Mouse (Mus musculus) liver, adult 2 months (tissue): Measurements from ENCODE around the gene Gabarapl2. TPM values are rescaled to one million over a fixed set of nuclear protein-coding genes. Genes with fewer than 3 reads are reported as not detected.

Experiments
- DNase-seq: peaks from one replicate; pipeline ENCODE4 v3.0.0-alpha.2; 2011; ENCODE audit warnings: low read depth, low spot score; ENCODE audit errors: extremely low read depth
- H3K27ac ChIP-seq: fragments of 200-500 bp; replicated peaks from 2 replicates; pipeline ENCODE4 v1.5.1; 2012; ENCODE audit warnings: low read depth, mild to moderate bottlenecking, control low read depth, inconsistent platforms, low read length; ENCODE audit not compliant: insufficient read depth
- H3K27me3 ChIP-seq: fragments of 200-500 bp; 2 replicates; pipeline ENCODE4 v1.6.1; 2012; ENCODE audit warnings: mild to moderate bottlenecking, moderate library complexity, low read length, inconsistent platforms; ENCODE audit not compliant: control insufficient read depth, insufficient read depth
- H3K36me3 ChIP-seq: fragments of 200-500 bp; 2 replicates; pipeline ENCODE4 v1.6.1; 2012; ENCODE audit warnings: low read length, inconsistent platforms; ENCODE audit not compliant: control insufficient read depth, insufficient read depth
- H3K4me1 ChIP-seq: fragments of 200-500 bp; 2 replicates; pipeline ENCODE4 v1.6.1; 2011; ENCODE audit warnings: low read length; ENCODE audit not compliant: control insufficient read depth, insufficient read depth
- H3K4me3 ChIP-seq: fragments of 200-500 bp; 2 replicates; pipeline ENCODE4 v1.5.1; 2011; ENCODE audit warnings: low read depth, mild to moderate bottlenecking, control low read depth, low read length, moderate library complexity; ENCODE audit not compliant: insufficient read depth
- H3K79me2 ChIP-seq: fragments of 200-500 bp; 2 replicates; pipeline ENCODE4 v1.6.1; 2012; ENCODE audit warnings: inconsistent platforms, mild to moderate bottlenecking, low read length, moderate library complexity; ENCODE audit not compliant: control insufficient read depth, insufficient read depth
- H3K9ac ChIP-seq: fragments of 200-500 bp; 2 replicates; pipeline ENCODE4 v1.6.1; 2012; ENCODE audit warnings: low read depth, mild to moderate bottlenecking, control low read depth, inconsistent platforms, low read length
- CTCF ChIP-seq: fragments of 200-500 bp; IDR thresholded peaks from 2 replicates; pipeline ENCODE4 v1.5.1; 2011; ENCODE audit warnings: low read depth, low read length, control low read depth
- POLR2A ChIP-seq: fragments of 200-500 bp; IDR thresholded peaks from 2 replicates; pipeline ENCODE4 v1.6.1; 2011; ENCODE audit warnings: low read length, control low read depth; ENCODE audit not compliant: insufficient read depth; ENCODE audit errors: extremely low read depth
- WGBS: fragments of 180-500 bp; shearing (Covaris S2); methylation state at CpG from one replicate; pipeline ENCODE4 v1.1.7; 2018; 5-methylcytosine and 5-hydroxymethylcytosine counted together
- polyA plus RNA-seq: library from polyadenylated mRNA; depleted of rRNA; stranded (reverse); fragments of >200 nt; gene quantifications from 2 replicates; pipeline ENCODE4 v1.2.3, GENCODE M21; 2012
- total RNA-seq: library from RNA; depleted of rRNA; stranded (reverse); fragments of >200 nt; gene quantifications from 2 replicates; pipeline ENCODE4 v1.2.3, GENCODE M21; 2014

Gene Gabarapl2
- total and polyA plus RNA-seq, 2 experiments = 24.1 to 39.5 TPM

DNA sequence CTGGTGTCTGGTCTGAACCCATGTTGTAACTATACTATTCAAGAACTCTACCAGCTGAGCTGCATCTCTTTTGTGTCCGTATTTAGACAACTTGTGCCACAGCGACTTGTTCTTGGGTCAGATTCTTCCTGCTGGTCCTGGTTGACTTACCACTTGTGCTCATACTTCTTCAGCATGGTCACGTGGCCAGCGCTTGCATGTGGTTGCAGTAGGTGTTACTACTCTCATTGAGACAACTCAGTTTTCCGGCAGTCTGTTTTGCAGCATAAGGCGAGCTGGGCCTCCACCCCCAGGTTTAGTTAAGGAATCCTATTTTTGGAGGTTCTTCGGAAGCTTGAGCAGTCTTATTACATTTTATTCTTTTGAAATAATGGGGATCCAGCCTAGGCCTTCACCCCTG, 10.8 kb downstream of the Gabarapl2 start:
- no peak overlapping the region for H3K9ac ChIP-seq
- no peaks in the 10 kb centered on the region for H3K4me1 ChIP-seq
- H3K36me3 ChIP-seq = peaks cover 48% of the 10 kb centered on the region
- no peaks in the 10 kb centered on the region for H3K27me3 ChIP-seq
- TF ChIP-seq POLR2A = no peak
- no peak for TF ChIP-seq CTCF
- H3K4me3 ChIP-seq = no peak overlapping the region
- 0 out of 2 replicates have a peak, but pooled peaks cover 4% of the 10 kb centered on the region for H3K79me2 ChIP-seq
- 96% methylated on average over 7 of the region's 7 CpGs for WGBS
- H3K27ac ChIP-seq = no peak overlapping the region
- DNase-seq = no peak

DNA sequence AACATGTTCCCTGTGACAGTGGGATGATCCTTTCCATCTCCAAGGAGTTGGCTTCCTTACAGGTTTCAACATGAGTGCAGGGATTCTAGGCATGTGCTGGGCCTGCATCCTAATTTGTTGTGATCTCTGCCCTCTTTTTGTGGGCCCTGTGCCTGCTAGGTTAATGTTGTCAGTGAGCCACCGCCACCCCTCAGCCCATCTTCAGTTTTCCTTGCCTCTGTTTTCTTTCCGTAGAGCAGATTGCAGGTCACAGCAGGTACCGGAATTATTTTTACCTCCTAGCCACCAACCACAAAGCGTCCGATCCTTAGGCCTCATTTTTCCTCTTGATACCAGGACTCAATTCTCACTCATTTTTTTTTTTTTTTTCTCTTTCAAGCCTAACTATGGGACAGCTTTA, 11.4 kb downstream of the Gabarapl2 start:
- DNase-seq = no peak
- Histone ChIP-seq H3K27ac (no peak overlapping the region), H3K79me2 (0 out of 2 replicates have a peak, but pooled peaks cover 4% of the 10 kb centered on the region), H3K4me1 (no peaks in the 10 kb centered on the region), H3K9ac (no peak overlapping the region), H3K36me3 (peaks cover 54% of the 10 kb centered on the region), H3K4me3 (no peak overlapping the region), H3K27me3 (no peaks in the 10 kb centered on the region)
- TF ChIP-seq CTCF (no peak), POLR2A (no peak)
- 94% methylated on average over 5 of the region's 5 CpGs for WGBS

DNA sequence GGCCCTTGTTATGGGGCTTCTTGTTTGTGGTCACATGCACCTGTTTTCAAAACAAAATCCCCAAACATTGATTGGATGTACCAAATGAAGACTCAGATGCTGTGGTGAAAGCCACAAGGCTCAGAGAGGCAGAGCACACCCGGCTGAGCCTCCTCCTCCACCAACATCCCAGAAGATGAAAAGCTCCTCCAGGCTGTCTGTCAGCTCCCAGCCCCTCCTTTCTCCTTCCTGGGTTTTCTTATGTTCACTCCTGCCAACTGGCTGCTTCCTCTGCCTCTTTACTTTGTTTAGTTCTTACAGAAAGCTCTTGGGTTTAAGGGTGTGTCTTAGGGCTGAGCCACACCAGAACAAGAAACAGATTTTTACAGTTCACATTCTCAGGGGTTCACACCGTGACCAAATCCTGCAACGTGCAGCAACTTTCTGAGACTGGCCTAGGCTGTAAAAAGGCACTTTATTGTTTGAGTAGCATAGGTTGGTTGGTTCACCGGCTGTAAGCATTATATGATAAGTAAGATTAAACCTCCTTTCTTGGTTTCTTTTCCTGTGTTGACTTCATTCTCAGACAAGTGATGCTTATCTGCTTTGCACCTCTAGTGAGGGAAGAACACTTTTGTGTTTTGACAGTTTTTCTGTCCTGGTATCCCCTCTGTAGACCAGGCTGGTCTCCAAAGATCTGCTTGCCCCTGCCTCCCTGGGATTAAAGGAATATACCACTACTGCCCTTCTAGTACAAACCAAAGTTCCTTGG, 14.5 kb downstream of the Gabarapl2 start:
- TF ChIP-seq POLR2A = no peak
- TF ChIP-seq CTCF = no peak
- H3K27ac ChIP-seq = no peak overlapping the region
- DNase-seq = no peak
- H3K9ac ChIP-seq = no peak overlapping the region
- 92% methylated on average over 4 of the region's 4 CpGs for WGBS
- peaks cover 45% of the 10 kb centered on the region for H3K36me3 ChIP-seq
- H3K4me3 ChIP-seq = no peak overlapping the region
- H3K4me1 ChIP-seq = no peaks in the 10 kb centered on the region
- H3K27me3 ChIP-seq = no peaks in the 10 kb centered on the region
- H3K79me2 ChIP-seq = no peaks in the 10 kb centered on the region

DNA sequence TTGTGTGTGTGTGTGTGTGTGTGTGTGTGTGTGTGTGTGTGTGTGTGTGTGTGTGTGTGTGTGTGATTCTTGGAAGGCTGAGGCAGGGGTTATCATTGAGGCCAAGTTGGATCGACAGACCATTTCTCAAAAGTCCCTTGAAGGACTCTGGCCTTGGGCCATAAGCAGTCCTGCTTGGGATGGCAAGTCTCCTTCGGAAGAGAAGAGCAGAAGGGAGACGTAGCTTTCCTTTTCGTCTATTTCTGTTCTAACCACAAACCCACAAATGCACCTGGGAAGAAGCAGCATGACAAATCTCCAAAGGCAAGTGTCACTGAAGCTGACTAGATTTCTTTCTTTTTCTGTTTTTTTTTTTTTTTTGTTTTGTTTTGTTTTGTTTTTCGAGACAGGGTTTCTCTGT, 15.4 kb downstream of the Gabarapl2 start:
- Histone ChIP-seq H3K27me3 (no peaks in the 10 kb centered on the region), H3K4me3 (no peak overlapping the region), H3K9ac (no peak overlapping the region), H3K36me3 (peaks cover 45% of the 10 kb centered on the region), H3K4me1 (no peaks in the 10 kb centered on the region), H3K79me2 (no peaks in the 10 kb centered on the region), H3K27ac (no peak overlapping the region)
- no peak for DNase-seq
- TF ChIP-seq POLR2A = no peak
- TF ChIP-seq CTCF = no peak
- 83% methylated on average over 5 of the region's 5 CpGs for WGBS

DNA sequence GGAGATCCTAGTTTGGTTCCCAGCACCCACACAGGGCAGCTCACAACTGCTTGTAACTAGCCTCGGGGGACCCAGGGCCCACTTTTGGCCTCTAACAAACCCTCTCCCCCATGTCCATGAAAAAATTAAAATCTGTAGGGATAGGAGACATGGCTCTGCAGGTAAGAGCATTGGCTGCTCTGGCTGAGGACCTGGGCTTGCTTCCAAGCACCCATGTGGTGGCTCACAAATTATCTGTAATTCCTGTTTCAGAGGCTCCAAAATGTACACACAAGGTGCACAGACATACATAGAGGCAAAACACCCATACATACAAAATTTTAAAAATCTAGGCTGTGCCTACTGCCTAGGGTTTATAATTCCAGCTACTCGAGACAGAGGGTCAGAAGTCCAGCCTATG, 16.7 kb downstream of the Gabarapl2 start:
- WGBS = 93% methylated on average over 2 of the region's 2 CpGs
- H3K79me2 ChIP-seq = no peaks in the 10 kb centered on the region
- no peak overlapping the region for H3K9ac ChIP-seq
- H3K27ac ChIP-seq = no peak overlapping the region
- H3K36me3 ChIP-seq = peaks cover 39% of the 10 kb centered on the region
- no peaks in the 10 kb centered on the region for H3K27me3 ChIP-seq
- no peaks in the 10 kb centered on the region for H3K4me1 ChIP-seq
- TF ChIP-seq CTCF (no peak), POLR2A (no peak)
- H3K4me3 ChIP-seq = no peak overlapping the region
- DNase-seq = no peak

DNA sequence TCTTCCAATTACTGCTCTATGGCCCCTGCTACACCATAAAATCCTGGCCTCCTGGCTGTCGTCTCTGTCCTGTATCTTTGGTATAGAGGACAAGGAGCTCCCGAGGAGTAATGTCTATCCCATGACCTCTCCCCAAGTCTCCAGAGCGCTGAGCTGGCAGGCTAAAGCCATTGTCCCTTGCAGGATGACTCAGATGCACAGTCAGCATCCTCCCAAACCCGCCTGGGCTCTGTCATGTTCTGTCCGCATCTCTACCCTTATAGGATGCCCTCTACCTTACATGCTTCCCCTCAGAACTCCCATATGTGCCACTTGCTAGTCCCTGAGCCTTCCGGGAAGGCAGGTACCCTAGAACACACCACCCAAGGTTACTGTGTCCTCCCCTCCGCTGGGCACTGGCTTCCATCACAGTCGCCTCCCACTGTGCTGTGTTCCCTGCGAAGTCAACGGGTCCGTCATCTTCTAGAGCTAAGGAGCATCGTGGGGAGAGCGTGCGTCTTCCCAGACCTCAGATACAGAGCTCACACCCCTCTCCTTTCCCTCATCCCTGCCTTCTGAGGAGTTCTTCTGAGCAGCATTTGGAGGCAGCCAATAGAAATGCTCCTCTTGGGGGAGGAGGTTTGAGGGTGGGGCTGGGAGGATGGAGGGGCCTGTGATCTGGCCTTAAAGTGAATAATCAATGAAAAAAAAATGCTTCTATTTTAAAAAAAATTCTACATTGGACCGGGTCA, 20.3 kb downstream of the Gabarapl2 start:
- Histone ChIP-seq H3K4me1 (no peaks in the 10 kb centered on the region), H3K27me3 (no peaks in the 10 kb centered on the region), H3K36me3 (peaks cover 12% of the 10 kb centered on the region), H3K27ac (no peak overlapping the region), H3K79me2 (no peaks in the 10 kb centered on the region), H3K4me3 (no peak overlapping the region), H3K9ac (no peak overlapping the region)
- TF ChIP-seq POLR2A = no peak
- TF ChIP-seq CTCF = no peak
- no peak for DNase-seq
- WGBS = 83% methylated on average over 15 of the region's 15 CpGs
